Mouse (Mus musculus) liver, embryonic 11.5 days (tissue): ENCODE data around the gene Psma1. TPM values are rescaled to one million over a fixed set of nuclear protein-coding genes. Genes with fewer than 3 reads are reported as not detected.

ENCODE experiments used
- ATAC-seq: fragments of 200-750 bp; cut with Nextera tagmentation; replicated peaks from 2 replicates; pipeline ENCODE4 v1.8.0; 2017; ENCODE audit warnings: moderate number of reproducible peaks, mild to moderate bottlenecking, moderate TSS enrichment, moderate library complexity; ENCODE audit not compliant: low FRiP score
- DNase-seq: peaks from one replicate; pipeline ENCODE4 v3.0.0-alpha.2; 2017; ENCODE audit warnings: low spot score
- H3K27ac ChIP-seq: fragments of 300-500 bp; sonication (generic); 2 replicates; pipeline ENCODE4 v1.5.1; 2014; ENCODE audit warnings: mild to moderate bottlenecking, low read depth, low read length, control low read depth
- H3K27me3 ChIP-seq: fragments of 300-500 bp; sonication (generic); replicated peaks from 2 replicates; pipeline ENCODE4 v1.6.1; 2014; ENCODE audit warnings: low read length, mixed read lengths; ENCODE audit not compliant: control insufficient read depth, insufficient read depth
- H3K36me3 ChIP-seq: fragments of 300-500 bp; sonication (generic); 2 replicates; pipeline ENCODE4 v1.6.1; 2014; ENCODE audit warnings: mild to moderate bottlenecking, low read length, moderate library complexity, mixed read lengths; ENCODE audit not compliant: control insufficient read depth, insufficient read depth
- H3K4me1 ChIP-seq: fragments of 300-500 bp; sonication (generic); replicated peaks from 2 replicates; pipeline ENCODE4 v1.6.1; 2014; ENCODE audit warnings: low read length, mixed read lengths; ENCODE audit not compliant: control insufficient read depth, insufficient read depth
- H3K4me2 ChIP-seq: fragments of 300-500 bp; sonication (generic); 2 replicates; pipeline ENCODE4 v1.6.1; 2014; ENCODE audit warnings: mild to moderate bottlenecking, control low read depth, moderate library complexity
- H3K4me3 ChIP-seq: fragments of 300-500 bp; sonication (generic); 2 replicates; pipeline ENCODE4 v1.5.1; 2014; ENCODE audit warnings: low read depth, low read length, control low read depth
- H3K9ac ChIP-seq: fragments of 300-500 bp; sonication (generic); 2 replicates; pipeline ENCODE4 v1.6.1; 2014; ENCODE audit warnings: low read depth, low read length, control low read depth
- H3K9me3 ChIP-seq: fragments of 300-500 bp; sonication (generic); 2 replicates; pipeline ENCODE4 v1.6.1; 2016; ENCODE audit warnings: low read length, inconsistent platforms, mixed read lengths; ENCODE audit not compliant: control insufficient read depth
- WGBS: fragments of 180-500 bp; shearing (Covaris S2); extraction: QIAGEN DNeasy Blood & Tissue Kit; methylation state at CpG from one replicate; pipeline ENCODE4 v1.1.7; 2014; 5-methylcytosine and 5-hydroxymethylcytosine counted together
- polyA plus RNA-seq: library from polyadenylated mRNA; unstranded; fragments of >200 nt; fragmentation: Nextera tagmentation; extraction: Ambion mirVana; gene quantifications from 2 replicates; pipeline ENCODE4 v1.2.1, GENCODE M21; 2014

Gene Psma1
- polyA plus RNA-seq = 457 and 496 TPM in 2 replicates

- under 1% methylated on average over 39 of the region's 39 CpGs for WGBS
- Histone ChIP-seq H3K4me2 (peak within 1 kb of the TSS; percentile 85), H3K9me3 (no peaks in the 10 kb centered on the region), H3K9ac (peak within 1 kb of the TSS; percentile 91), H3K27me3 (no peaks in the 10 kb centered on the region), H3K4me3 (peak within 1 kb of the TSS; percentile 94), H3K36me3 (peaks cover 15% of the 10 kb centered on the region), H3K27ac (0 out of 2 replicates have a peak within 1 kb of the TSS, but pooled peaks have one; percentile 37), H3K4me1 (peaks cover 10% of the 10 kb centered on the region)
- DNase-seq (peak; percentile 92), ATAC-seq (peak; percentile 95)
These were observed at the start of gene Psma1 for GRCm38 (mm10) chr7:114276005-114276752. Psma1 (minus strand) TSS chr7:114276118.

GRCm38 (mm10) chr7:114323527-114323926 is 47.6 kb upstream of the Psma1 start:
- ATAC-seq (peak; percentile 41; the same call in 1 of the 2 replicates), DNase-seq (no peak)

GRCm38 (mm10) chr7:114322531-114323441 is 46.9 kb upstream of the Psma1 start:
- Histone ChIP-seq H3K9me3 (no peaks in the 10 kb centered on the region), H3K4me3 (no peak overlapping the region), H3K27me3 (no peaks in the 10 kb centered on the region), H3K36me3 (no peaks in the 10 kb centered on the region), H3K27ac (peak overlapping the region; percentile 41; the same call in 1 of the 2 replicates), H3K9ac (no peak overlapping the region), H3K4me2 (no peak overlapping the region), H3K4me1 (no peaks in the 10 kb centered on the region)
- DNase-seq (no peak), ATAC-seq (peak; percentile 78)
- 69% methylated on average over 9 of the region's 9 CpGs for WGBS

More at GRCm38 (mm10) chr7:114323527-114323926, 47.6 kb upstream of the Psma1 start:
- Histone ChIP-seq H3K27ac (peak overlapping the region; percentile 16), H3K4me3 (no peak overlapping the region), H3K4me1 (no peaks in the 10 kb centered on the region), H3K27me3 (no peaks in the 10 kb centered on the region), H3K4me2 (no peak overlapping the region), H3K36me3 (no peaks in the 10 kb centered on the region), H3K9me3 (no peaks in the 10 kb centered on the region), H3K9ac (no peak overlapping the region)
- 55% methylated on average over 1 of the region's 1 CpGs for WGBS

- H3K9ac ChIP-seq = no peak overlapping the region
- H3K27ac ChIP-seq = no peak overlapping the region
- H3K36me3 ChIP-seq = no peaks in the 10 kb centered on the region
- no peaks in the 10 kb centered on the region for H3K27me3 ChIP-seq
- WGBS = 70% methylated on average over 5 of the region's 5 CpGs
- H3K9me3 ChIP-seq = no peaks in the 10 kb centered on the region
- DNase-seq (no peak), ATAC-seq (no peak)
- no peak overlapping the region for H3K4me2 ChIP-seq
- H3K4me1 ChIP-seq = no peaks in the 10 kb centered on the region
- no peak overlapping the region for H3K4me3 ChIP-seq
These were observed 45.9 kb upstream of the Psma1 start for GRCm38 (mm10) chr7:114321694-114322372.

- 66% methylated on average over 4 of the region's 4 CpGs for WGBS
- no peak overlapping the region for H3K27ac ChIP-seq
These were observed 42.0 kb upstream of the Psma1 start for GRCm38 (mm10) chr7:114317896-114318295.

GRCm38 (mm10) chr7:114317389-114317792 is 41.5 kb upstream of the Psma1 start:
- ATAC-seq = peak; percentile 45; the same call in 1 of the 2 replicates
- Histone ChIP-seq H3K36me3 (no peaks in the 10 kb centered on the region), H3K27me3 (no peaks in the 10 kb centered on the region)

More at GRCm38 (mm10) chr7:114317896-114318295, 42.0 kb upstream of the Psma1 start:
- ATAC-seq (no peak), DNase-seq (no peak)
- Histone ChIP-seq H3K9me3 (no peaks in the 10 kb centered on the region), H3K36me3 (no peaks in the 10 kb centered on the region), H3K4me2 (no peak overlapping the region), H3K4me1 (no peaks in the 10 kb centered on the region), H3K4me3 (no peak overlapping the region), H3K27me3 (no peaks in the 10 kb centered on the region), H3K9ac (no peak overlapping the region)

GRCm38 (mm10) chr7:114316361-114316871 is 40.5 kb upstream of the Psma1 start:
- H3K27ac ChIP-seq = no peak overlapping the region
- no peaks in the 10 kb centered on the region for H3K9me3 ChIP-seq
- no peak overlapping the region for H3K4me3 ChIP-seq
- WGBS = 69% methylated on average over 5 of the region's 5 CpGs
- H3K4me1 ChIP-seq = no peaks in the 10 kb centered on the region
- no peaks in the 10 kb centered on the region for H3K36me3 ChIP-seq
- no peak overlapping the region for H3K4me2 ChIP-seq
- DNase-seq (no peak), ATAC-seq (no peak)
- no peak overlapping the region for H3K9ac ChIP-seq
- H3K27me3 ChIP-seq = no peaks in the 10 kb centered on the region

More at GRCm38 (mm10) chr7:114317389-114317792, 41.5 kb upstream of the Psma1 start:
- H3K4me3 ChIP-seq = no peak overlapping the region
- WGBS = 38% methylated on average over 5 of the region's 5 CpGs
- H3K9ac ChIP-seq = no peak overlapping the region
- H3K27ac ChIP-seq = peak overlapping the region; percentile 59; the same call in 1 of the 2 replicates
- no peaks in the 10 kb centered on the region for H3K4me1 ChIP-seq
- H3K4me2 ChIP-seq = no peak overlapping the region
- no peak for DNase-seq
- H3K9me3 ChIP-seq = no peaks in the 10 kb centered on the region

GRCm38 (mm10) chr7:114311209-114311608 is 35.3 kb upstream of the Psma1 start:
- H3K4me3 ChIP-seq = no peak overlapping the region
- H3K9me3 ChIP-seq = no peaks in the 10 kb centered on the region
- no peak for DNase-seq
- no peaks in the 10 kb centered on the region for H3K4me1 ChIP-seq
- H3K4me2 ChIP-seq = no peak overlapping the region
- H3K27ac ChIP-seq = no peak overlapping the region
- H3K27me3 ChIP-seq = no peaks in the 10 kb centered on the region
- no peak overlapping the region for H3K9ac ChIP-seq
- H3K36me3 ChIP-seq = no peaks in the 10 kb centered on the region
- peak; percentile 53 for ATAC-seq
- WGBS = 67% methylated on average over 5 of the region's 5 CpGs
